Comparison of ENCODE assay signal across 11 mouse cellular contexts in genomic region chr10:40725066-40725465, GRCm38 (mm10). TPM values are rescaled to one million over a fixed set of nuclear protein-coding genes. Genes with fewer than 3 reads are reported as not detected.
DNase-seq lines count a peak whose midpoint lies in the region; ATAC-seq lines count a peak whose summit lies in the region.
"Had no signal": no experiment of that assay in that cellular context is flagged by ENCODE, and none has a peak within 500 bp of the region (broad histone marks: within the 10 kb centered on the region; RNA-seq: fewer than 3 reads in every experiment).

No protein-coding gene starts in this region.

- no peak for ATAC-seq in hindbrain, embryonic 13.5 days (ENCODE audit: low FRiP score)
- ATAC-seq in midbrain, embryonic 15.5 days (replicated peaks) = no peak
- no peak for ATAC-seq in erythroid progenitor cell, adult 5-6 weeks (replicated peaks; ENCODE audit: low FRiP score, poor library complexity, severe bottlenecking)

- peaks cover 36% of the 10 kb centered on the region for H3K4me1 ChIP-seq in hindbrain, embryonic 10.5 days (replicated peaks)
- peaks cover 34% of the 10 kb centered on the region for H3K4me1 ChIP-seq in hindbrain, embryonic 13.5 days (replicated peaks)
- peaks cover 44% of the 10 kb centered on the region for H3K4me1 ChIP-seq in midbrain, embryonic 10.5 days
- H3K4me1 ChIP-seq in midbrain, embryonic 15.5 days = peaks cover 29% of the 10 kb centered on the region
- H3K4me1 ChIP-seq in limb, embryonic 10.5 days = peaks cover 54% of the 10 kb centered on the region

- WGBS in hindbrain, embryonic 10.5 days = 48% methylated on average over 4 of the region's 4 CpGs
- 46% methylated on average over 4 of the region's 4 CpGs for WGBS in hindbrain, embryonic 13.5 days
- 49% methylated on average over 4 of the region's 4 CpGs for WGBS in midbrain, embryonic 10.5 days
- 48% methylated on average over 4 of the region's 4 CpGs for WGBS in midbrain, embryonic 15.5 days
- 38% methylated on average over 4 of the region's 4 CpGs for WGBS in limb, embryonic 10.5 days

- H3K9ac ChIP-seq in hindbrain, embryonic 13.5 days = no peak overlapping the region
- H3K9ac ChIP-seq in midbrain, embryonic 15.5 days = no peak overlapping the region
- H3K9ac ChIP-seq: embryonic facial prominence, embryonic 12.5 days had no signal

- no peak overlapping the region for H3K4me2 ChIP-seq in hindbrain, embryonic 13.5 days
- H3K4me2 ChIP-seq in midbrain, embryonic 15.5 days = no peak overlapping the region
- H3K4me2 ChIP-seq: embryonic facial prominence, embryonic 12.5 days; heart, embryonic 12.5 days had no signal

- H3K27ac ChIP-seq in hindbrain, embryonic 10.5 days = peak overlapping the region; percentile 81
- H3K27ac ChIP-seq in hindbrain, embryonic 13.5 days = no peak overlapping the region
- H3K27ac ChIP-seq in midbrain, embryonic 10.5 days (replicated peaks) = peak overlapping the region; percentile 81
- no peak overlapping the region for H3K27ac ChIP-seq in midbrain, embryonic 15.5 days
- H3K27ac ChIP-seq in limb, embryonic 10.5 days = 0 out of 2 replicates have a peak overlapping the region, but pooled peaks have one; percentile 0
- H3K27ac ChIP-seq: embryonic facial prominence, embryonic 12.5 days; macrophage had no signal

- H3K4me3 ChIP-seq in hindbrain, embryonic 10.5 days = no peak overlapping the region
- no peak overlapping the region for H3K4me3 ChIP-seq in hindbrain, embryonic 13.5 days
- no peak overlapping the region for H3K4me3 ChIP-seq in midbrain, embryonic 10.5 days
- no peak overlapping the region for H3K4me3 ChIP-seq in midbrain, embryonic 15.5 days
- H3K4me3 ChIP-seq in limb, embryonic 10.5 days = no peak overlapping the region
- H3K4me3 ChIP-seq: embryonic facial prominence, embryonic 12.5 days; heart, embryonic 12.5 days had no signal

- peak; percentile 34 for DNase-seq in hindbrain, embryonic 10.5 days (ENCODE audit: low spot score)
- peak; percentile 32 for DNase-seq in midbrain, embryonic 10.5 days (ENCODE audit: low spot score)
- peak; percentile 32 for DNase-seq in limb, embryonic 10.5 days (ENCODE audit: low spot score)
- peak; percentile 63 to 65 for DNase-seq in lung, postnatal 4 days
- DNase-seq: right cerebral cortex, postnatal 14 days had no signal

- H3K36me3 ChIP-seq in hindbrain, embryonic 10.5 days = no peaks in the 10 kb centered on the region
- H3K36me3 ChIP-seq in hindbrain, embryonic 13.5 days = no peaks in the 10 kb centered on the region
- no peaks in the 10 kb centered on the region for H3K36me3 ChIP-seq in midbrain, embryonic 10.5 days
- H3K36me3 ChIP-seq in midbrain, embryonic 15.5 days (replicated peaks) = no peaks in the 10 kb centered on the region
- H3K36me3 ChIP-seq in limb, embryonic 10.5 days = no peaks in the 10 kb centered on the region
- H3K36me3 ChIP-seq: embryonic facial prominence, embryonic 12.5 days; heart, embryonic 12.5 days had no signal

- no peaks in the 10 kb centered on the region for H3K9me3 ChIP-seq in hindbrain, embryonic 10.5 days
- no peaks in the 10 kb centered on the region for H3K9me3 ChIP-seq in hindbrain, embryonic 13.5 days
- H3K9me3 ChIP-seq in midbrain, embryonic 10.5 days (replicated peaks) = no peaks in the 10 kb centered on the region
- no peaks in the 10 kb centered on the region for H3K9me3 ChIP-seq in midbrain, embryonic 15.5 days
- no peaks in the 10 kb centered on the region for H3K9me3 ChIP-seq in limb, embryonic 10.5 days (replicated peaks)
- H3K9me3 ChIP-seq: embryonic facial prominence, embryonic 12.5 days; heart, embryonic 12.5 days had no signal

- H3K27me3 ChIP-seq in hindbrain, embryonic 10.5 days (ENCODE audit: insufficient read depth, poor library complexity, severe bottlenecking) = no peaks in the 10 kb centered on the region
- H3K27me3 ChIP-seq in hindbrain, embryonic 13.5 days = no peaks in the 10 kb centered on the region
- H3K27me3 ChIP-seq in midbrain, embryonic 10.5 days (ENCODE audit: low read depth, poor library complexity, severe bottlenecking) = no peaks in the 10 kb centered on the region
- H3K27me3 ChIP-seq in midbrain, embryonic 15.5 days (replicated peaks) = no peaks in the 10 kb centered on the region
- no peaks in the 10 kb centered on the region for H3K27me3 ChIP-seq in limb, embryonic 10.5 days (ENCODE audit: low read depth, poor library complexity, severe bottlenecking)
- H3K27me3 ChIP-seq: embryonic facial prominence, embryonic 12.5 days; heart, embryonic 12.5 days had no signal

RNA-seq across cellular contexts. Expression of gene Mettl24, which starts 42.0 kb away (rescaled TPM):
- polyA plus RNA-seq in hindbrain, embryonic 10.5 days (2016; fragmentation: Nextera tagmentation; extraction: Ambion mirVana) = 1.2 and 1.4 TPM in 2 replicates
- 0.58 and 0.64 TPM in 2 replicates for polyA plus RNA-seq in hindbrain, embryonic 13.5 days (2015; fragmentation: Nextera tagmentation; extraction: Ambion mirVana)
- 0.54 and 1.2 TPM in 2 replicates for polyA plus RNA-seq in midbrain, embryonic 10.5 days (2016; fragmentation: Nextera tagmentation; extraction: Ambion mirVana)
- 0.47 and 0.71 TPM in 2 replicates for polyA plus RNA-seq in midbrain, embryonic 15.5 days (2015; fragmentation: Nextera tagmentation; extraction: Ambion mirVana)
- polyA plus RNA-seq in limb, embryonic 10.5 days (2016; fragmentation: Nextera tagmentation; extraction: Ambion mirVana) = 1.6 and 1.8 TPM in 2 replicates
- not detected in 2 replicates for total RNA-seq in erythroid progenitor cell, adult 5-6 weeks (2015; ENCODE audit: low replicate concordance)
- total RNA-seq in erythroid progenitor cell, adult 5-6 weeks (2017; ENCODE audit: low replicate concordance) = not detected in 2 replicates
- polyA plus RNA-seq: macrophage had no signal

Comparison
In these comparisons a context has a peak if more than half of its experiments do, and no peak if none do; other contexts are left out.
1. H3K27ac ChIP-seq: peak in hindbrain, embryonic 10.5 days (single experiment), midbrain, embryonic 10.5 days (single experiment) and limb, embryonic 10.5 days (single experiment); none in hindbrain, embryonic 13.5 days (single experiment) and midbrain, embryonic 15.5 days (single experiment).
2. Peak in every context shown above with its lines, with median percentiles within 50 percentile points of each other: DNase-seq.